Mouse (Mus musculus): ENCODE measurements around the gene Atp2b4.

The Atp2b4 gene

DNA sequence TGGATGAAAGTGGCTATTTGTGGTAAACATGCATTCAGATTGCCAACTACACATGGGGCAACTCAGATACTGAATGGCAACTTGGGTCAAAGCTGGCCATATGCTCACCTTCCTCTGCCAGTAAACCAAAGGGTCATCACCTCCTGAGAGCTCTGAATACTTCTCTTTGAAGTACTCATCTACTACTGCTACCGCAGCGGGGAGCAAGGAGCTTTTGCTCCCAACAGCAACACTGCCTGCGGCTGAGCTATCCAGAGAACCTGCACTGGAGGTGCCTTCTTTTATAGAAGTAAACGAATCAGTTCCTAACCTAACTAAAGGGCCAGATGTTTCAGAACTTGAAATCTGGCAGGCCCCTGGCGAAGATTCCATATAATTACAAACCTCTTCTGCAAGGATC, 144.0 kb downstream of the Atp2b4 start:
- DNase-seq (ENCODE audit: low spot score in 2 of 2), result no peak

DNA sequence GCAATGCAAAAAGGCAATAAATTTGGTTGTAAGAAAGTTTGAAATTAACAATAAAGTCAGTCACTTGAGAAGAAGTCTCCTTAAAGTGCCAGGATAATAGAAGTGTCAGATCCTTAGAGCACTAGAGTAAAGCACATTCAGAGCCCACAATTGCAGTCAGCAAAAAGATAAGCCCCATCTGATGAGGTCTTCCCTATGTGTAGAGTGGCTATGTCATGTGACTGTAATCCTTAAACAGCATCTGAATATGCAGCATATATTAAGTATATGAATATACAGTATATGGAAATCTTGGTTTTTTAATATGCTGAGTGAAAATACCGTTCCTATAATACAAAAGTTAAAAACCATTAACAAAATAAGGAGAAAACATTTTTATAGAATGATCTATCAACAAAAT, 147.8 kb downstream of the Atp2b4 start:
- no peak for DNase-seq (ENCODE audit: low spot score in 2 of 2)

DNA sequence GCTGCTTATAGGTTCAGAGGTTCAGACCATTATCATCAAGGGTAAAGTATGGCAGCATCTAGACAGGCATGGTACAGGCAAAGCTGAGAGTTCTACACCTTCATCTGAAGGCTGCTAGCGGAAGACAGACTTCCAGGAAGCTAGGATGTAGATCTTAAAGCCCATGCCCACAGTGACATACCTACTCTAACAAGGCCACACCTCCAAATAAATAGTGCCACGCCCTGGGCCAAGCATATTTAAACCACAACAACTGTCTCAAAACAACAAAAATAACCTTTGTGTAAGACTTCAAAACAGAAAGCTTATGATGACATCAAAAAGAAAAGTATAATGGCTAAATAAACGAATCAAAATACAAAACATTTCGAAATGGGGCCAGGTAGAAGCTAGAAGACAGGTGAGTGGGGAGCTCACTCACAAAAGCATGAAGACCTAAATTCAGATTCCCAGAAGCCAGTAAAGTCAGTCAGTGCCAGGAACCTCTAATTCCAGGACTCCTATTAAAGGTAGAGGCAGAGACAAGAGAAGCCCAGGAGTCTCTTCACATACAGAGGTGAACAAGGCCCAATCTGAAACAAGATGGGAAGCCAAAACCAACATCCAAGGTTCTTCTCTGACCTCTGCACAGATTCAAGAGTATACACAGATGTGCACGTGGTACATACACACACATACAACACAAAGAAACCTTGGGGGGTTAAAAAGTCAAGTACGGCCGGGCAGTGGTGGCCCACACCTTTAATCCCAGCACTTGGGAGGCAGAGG, 150.4 kb downstream of the Atp2b4 start:
- DNase-seq (ENCODE audit: low spot score in 2 of 2), result no peak

Data from right cerebral cortex, postnatal 10 days (tissue).